Mouse (Mus musculus) hindbrain, embryonic 14.5 days (tissue): ENCODE results near the gene Nr2c2ap. TPM values are rescaled to one million over a fixed set of nuclear protein-coding genes. Genes with fewer than 3 reads are reported as not detected.

Experiments
- ATAC-seq: fragments of 200-750 bp; cut with Nextera tagmentation; 2 replicates; pipeline ENCODE4 v1.8.0; 2017; ENCODE audit warnings: moderate number of reproducible peaks, mild to moderate bottlenecking, moderate TSS enrichment, moderate library complexity; ENCODE audit not compliant: low FRiP score
- DNase-seq: peaks from one replicate; pipeline ENCODE4 v3.0.0-alpha.2; 2015; ENCODE audit warnings: low spot score
- H3K27ac ChIP-seq: fragments of 300-500 bp; sonication (generic); 2 replicates; pipeline ENCODE4 v1.5.1; 2014; ENCODE audit warnings: mild to moderate bottlenecking, moderate library complexity
- H3K27me3 ChIP-seq: fragments of 300-500 bp; sonication (generic); 2 replicates; pipeline ENCODE4 v1.6.1; 2014; ENCODE audit warnings: mild to moderate bottlenecking, low read length, mixed read lengths; ENCODE audit not compliant: control insufficient read depth, insufficient read depth
- H3K36me3 ChIP-seq: fragments of 300-500 bp; sonication (generic); replicated peaks from 2 replicates; pipeline ENCODE4 v1.6.1; 2014; ENCODE audit not compliant: control insufficient read depth, insufficient read depth
- H3K4me1 ChIP-seq: fragments of 300-500 bp; sonication (generic); replicated peaks from 2 replicates; pipeline ENCODE4 v1.6.1; 2014; ENCODE audit warnings: antibody characterized with exemption, low read length, mixed read lengths; ENCODE audit not compliant: control insufficient read depth, insufficient read depth
- H3K4me2 ChIP-seq: fragments of 300-500 bp; sonication (generic); replicated peaks from 2 replicates; pipeline ENCODE4 v1.6.1; 2014; ENCODE audit warnings: mild to moderate bottlenecking, moderate library complexity
- H3K4me3 ChIP-seq: fragments of 300-500 bp; sonication (generic); replicated peaks from 2 replicates; pipeline ENCODE4 v1.5.1; 2014; ENCODE audit warnings: mild to moderate bottlenecking, low read length
- H3K9ac ChIP-seq: fragments of 300-500 bp; sonication (generic); 2 replicates; pipeline ENCODE4 v1.6.1; 2014
- H3K9me3 ChIP-seq: fragments of 300-500 bp; sonication (generic); 2 replicates; pipeline ENCODE4 v1.6.1; 2016; ENCODE audit warnings: low read length; ENCODE audit not compliant: control insufficient read depth
- WGBS: fragments of 180-500 bp; shearing (Covaris S2); extraction: QIAGEN DNeasy Blood & Tissue Kit; methylation state at CpG from one replicate; pipeline ENCODE4 v1.1.7; 2014; 5-methylcytosine and 5-hydroxymethylcytosine counted together
- polyA plus RNA-seq: library from polyadenylated mRNA; unstranded; fragments of >200 nt; fragmentation: Nextera tagmentation; extraction: Ambion mirVana; gene quantifications from 2 replicates; pipeline ENCODE4 v1.2.1, GENCODE M21; 2014

Gene Nr2c2ap
- polyA plus RNA-seq, 1 experiment from 2014 or later, result 29.5 TPM

GRCm38 (mm10) chr8:70171240-70171639 lies 40.1 kb downstream of the Nr2c2ap start:
- ATAC-seq, result no peak
- Histone ChIP-seq H3K9ac (no peak overlapping the region), H3K27me3 (0 out of 2 replicates have a peak, but pooled peaks cover under 1% of the 10 kb centered on the region), H3K4me3 (no peak overlapping the region), H3K4me1 (peaks cover 21% of the 10 kb centered on the region), H3K27ac (no peak overlapping the region), H3K9me3 (no peaks in the 10 kb centered on the region), H3K4me2 (0 out of 2 replicates have a peak overlapping the region, but pooled peaks have one; percentile 65), H3K36me3 (no peaks in the 10 kb centered on the region)
- DNase-seq, result no peak
- WGBS, result 90% methylated on average over 7 of the region's 7 CpGs

GRCm38 (mm10) chr8:70172043-70172681 lies 41.0 kb downstream of the Nr2c2ap start, which contains the start of gene Tmem161a:
Tmem161a (plus strand) TSS chr8:70172356.
- Histone ChIP-seq H3K9ac (peak within 1 kb of the TSS; percentile 78), H3K27ac (peak within 1 kb of the TSS; percentile 38; the same call in 1 of the 2 replicates), H3K4me1 (peaks cover 14% of the 10 kb centered on the region), H3K27me3 (no peaks in the 10 kb centered on the region), H3K36me3 (peaks cover 3% of the 10 kb centered on the region; the same call in 1 of the 2 replicates), H3K4me3 (peak within 1 kb of the TSS; percentile 55), H3K4me2 (peak within 1 kb of the TSS; percentile 65), H3K9me3 (no peaks in the 10 kb centered on the region)
- WGBS, result 2% methylated on average over 27 of the region's 27 CpGs
- ATAC-seq, result peak; percentile 95
- DNase-seq, result peak; percentile 93

GRCm38 (mm10) chr8:70173320-70173719 lies 42.2 kb downstream of the Nr2c2ap start:
- H3K4me1 ChIP-seq, result peaks cover 14% of the 10 kb centered on the region
- ATAC-seq, result no peak
- H3K27ac ChIP-seq, result no peak overlapping the region
- peaks cover 8% of the 10 kb centered on the region; the same call in 1 of the 2 replicates for H3K36me3 ChIP-seq
- 87% methylated on average over 5 of the region's 5 CpGs for WGBS
- H3K9me3 ChIP-seq, result no peaks in the 10 kb centered on the region
- H3K27me3 ChIP-seq, result no peaks in the 10 kb centered on the region
- DNase-seq, result no peak
- no peak overlapping the region for H3K4me3 ChIP-seq
- H3K9ac ChIP-seq, result no peak overlapping the region
- H3K4me2 ChIP-seq, result peak overlapping the region; percentile 65

GRCm38 (mm10) chr8:70174079-70174478 lies 42.9 kb downstream of the Nr2c2ap start:
- 94% methylated on average over 7 of the region's 7 CpGs for WGBS
- Histone ChIP-seq H3K27ac (no peak overlapping the region), H3K9me3 (no peaks in the 10 kb centered on the region), H3K4me1 (peaks cover 14% of the 10 kb centered on the region), H3K4me3 (no peak overlapping the region), H3K36me3 (peaks cover 8% of the 10 kb centered on the region; the same call in 1 of the 2 replicates), H3K9ac (no peak overlapping the region), H3K4me2 (no peak overlapping the region), H3K27me3 (no peaks in the 10 kb centered on the region)
- ATAC-seq, result no peak
- no peak for DNase-seq

- DNase-seq, result no peak
- Histone ChIP-seq H3K27ac (no peak overlapping the region), H3K4me3 (no peak overlapping the region), H3K4me1 (peaks cover 2% of the 10 kb centered on the region; the same call in 1 of the 2 replicates), H3K27me3 (no peaks in the 10 kb centered on the region), H3K9me3 (no peaks in the 10 kb centered on the region), H3K9ac (no peak overlapping the region), H3K4me2 (no peak overlapping the region), H3K36me3 (peaks cover 29% of the 10 kb centered on the region)
- 90% methylated on average over 2 of the region's 2 CpGs for WGBS
- no peak for ATAC-seq
Observed at GRCm38 (mm10) chr8:70178231-70178630, 47.1 kb downstream of the Nr2c2ap start.

GRCm38 (mm10) chr8:70179082-70179481 lies 47.9 kb downstream of the Nr2c2ap start:
- H3K4me3 ChIP-seq, result no peak overlapping the region
- no peak for DNase-seq
- WGBS, result over 99% methylated on average over 4 of the region's 4 CpGs

GRCm38 (mm10) chr8:70181212-70181902 lies 50.2 kb downstream of the Nr2c2ap start:
- H3K9me3 ChIP-seq, result no peaks in the 10 kb centered on the region
- no peak overlapping the region for H3K4me3 ChIP-seq
- peaks cover 29% of the 10 kb centered on the region for H3K36me3 ChIP-seq
- H3K27me3 ChIP-seq, result no peaks in the 10 kb centered on the region
- H3K9ac ChIP-seq, result no peak overlapping the region
- no peak overlapping the region for H3K27ac ChIP-seq
- ATAC-seq (no peak), DNase-seq (no peak)
- H3K4me1 ChIP-seq, result no peaks in the 10 kb centered on the region
- no peak overlapping the region for H3K4me2 ChIP-seq
- 89% methylated on average over 16 of the region's 16 CpGs for WGBS

More at GRCm38 (mm10) chr8:70179082-70179481, 47.9 kb downstream of the Nr2c2ap start:
- Histone ChIP-seq H3K4me1 (no peaks in the 10 kb centered on the region), H3K9ac (no peak overlapping the region), H3K36me3 (peaks cover 29% of the 10 kb centered on the region), H3K27ac (no peak overlapping the region), H3K4me2 (no peak overlapping the region), H3K27me3 (no peaks in the 10 kb centered on the region), H3K9me3 (no peaks in the 10 kb centered on the region)
- no peak for ATAC-seq

- DNase-seq (no peak), ATAC-seq (no peak)
- no peak overlapping the region for H3K9ac ChIP-seq
- no peaks in the 10 kb centered on the region for H3K9me3 ChIP-seq
- H3K27me3 ChIP-seq, result no peaks in the 10 kb centered on the region
- H3K36me3 ChIP-seq, result peaks cover 29% of the 10 kb centered on the region
- H3K4me1 ChIP-seq, result no peaks in the 10 kb centered on the region
- 67% methylated on average over 2 of the region's 2 CpGs for WGBS
- H3K27ac ChIP-seq, result no peak overlapping the region
- no peak overlapping the region for H3K4me3 ChIP-seq
- no peak overlapping the region for H3K4me2 ChIP-seq
Observed at GRCm38 (mm10) chr8:70181903-70182252, 50.7 kb downstream of the Nr2c2ap start.

- H3K4me1 ChIP-seq, result no peaks in the 10 kb centered on the region
- peaks cover 21% of the 10 kb centered on the region for H3K36me3 ChIP-seq
- no peaks in the 10 kb centered on the region for H3K27me3 ChIP-seq
- DNase-seq, result no peak
- no peaks in the 10 kb centered on the region for H3K9me3 ChIP-seq
- no peak overlapping the region for H3K9ac ChIP-seq
- 93% methylated on average over 4 of the region's 4 CpGs for WGBS
- no peak for ATAC-seq
- H3K4me2 ChIP-seq, result no peak overlapping the region
- H3K27ac ChIP-seq, result no peak overlapping the region
- H3K4me3 ChIP-seq, result no peak overlapping the region
Observed at GRCm38 (mm10) chr8:70183194-70183593, 52.1 kb downstream of the Nr2c2ap start.
